Mouse (Mus musculus) right cerebral cortex, postnatal 36 days (tissue): ENCODE measurements around the gene Stx1a.
"Not testable (repeated sequence)": the region's sequence is repeated elsewhere in the genome, so short reads cannot be mapped to it uniquely, and the experiment has no call there.

Source experiments
- DNase-seq, 2 experiments: peaks; one replicate each; pipeline ENCODE4 v3.0.0; 2022; ENCODE audit warnings: low spot score in 2 of 2, mixed read lengths in 1 of 2

Stx1a gene

DNA sequence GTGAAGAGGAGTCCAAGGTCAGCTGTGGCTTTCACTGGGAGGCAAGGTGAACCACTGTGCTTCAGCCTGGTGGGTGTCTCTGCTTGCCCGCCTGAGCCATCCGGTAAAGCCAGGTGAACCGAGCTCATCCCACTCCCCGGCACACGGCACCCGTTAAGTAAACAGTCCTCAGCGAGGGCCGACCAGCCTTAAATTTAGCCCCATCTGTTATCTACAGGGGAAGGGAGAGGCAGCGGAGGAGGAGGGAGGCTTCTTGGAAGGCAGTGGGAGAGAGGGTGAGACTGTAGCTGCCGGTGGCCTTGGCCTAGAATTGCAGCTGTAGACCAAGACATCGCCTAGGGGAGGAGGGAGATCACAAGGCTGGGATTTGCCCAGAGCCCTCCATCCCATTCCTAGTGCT lies 17.5 kb downstream of the Stx1a start:
- DNase-seq = peak; percentile 44 to 55

DNA sequence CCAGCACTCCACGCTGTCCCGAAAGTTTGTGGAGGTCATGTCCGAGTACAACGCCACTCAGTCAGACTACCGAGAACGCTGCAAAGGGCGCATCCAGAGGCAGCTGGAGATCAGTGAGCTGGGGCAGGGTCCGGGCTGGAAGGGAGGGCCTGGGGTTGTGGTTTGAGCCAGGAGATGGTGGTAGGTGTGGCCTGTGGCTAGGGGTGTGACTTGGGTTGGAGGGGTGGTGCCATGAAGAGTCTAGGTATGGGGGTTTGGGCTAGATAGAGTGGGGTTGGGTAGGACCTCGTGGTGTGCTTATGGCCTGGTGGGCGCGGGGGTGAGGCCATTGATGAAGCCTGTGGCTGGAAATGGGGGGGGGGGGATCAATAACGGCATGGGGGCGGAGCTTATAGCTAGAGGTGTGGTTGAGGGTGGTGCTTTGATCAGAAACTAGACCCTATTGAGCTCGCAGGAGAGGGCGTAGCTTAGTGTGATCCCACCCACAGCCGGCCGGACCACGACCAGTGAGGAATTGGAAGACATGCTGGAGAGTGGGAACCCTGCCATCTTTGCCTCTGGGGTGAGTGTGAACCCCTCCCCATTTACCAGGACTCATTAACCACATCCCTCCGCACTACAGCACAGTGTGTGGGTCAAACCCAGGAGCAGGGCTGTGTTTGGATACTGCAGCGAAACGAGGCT lies 19.0 kb downstream of the Stx1a start:
- no peak for DNase-seq

DNA sequence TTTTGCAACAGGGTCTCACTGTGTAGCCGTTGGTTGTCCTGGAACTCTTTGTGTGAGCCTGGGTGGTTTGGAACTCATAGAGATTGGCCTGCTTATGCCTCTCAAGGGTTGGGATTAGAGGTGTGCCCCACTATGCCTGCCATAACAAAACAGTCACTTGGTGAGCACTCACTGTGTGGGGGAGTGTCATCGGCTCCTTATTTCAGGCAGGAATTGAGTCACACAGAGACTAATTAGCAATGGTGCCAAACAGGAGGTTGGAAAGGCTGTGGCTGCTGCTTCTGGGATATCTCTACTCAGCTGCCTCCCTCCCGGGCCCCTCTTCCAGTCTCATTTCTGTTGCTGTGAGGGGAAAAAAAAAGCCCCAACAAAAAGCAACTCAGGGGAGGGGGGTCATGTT lies 21.3 kb downstream of the Stx1a start:
- DNase-seq = no peak

DNA sequence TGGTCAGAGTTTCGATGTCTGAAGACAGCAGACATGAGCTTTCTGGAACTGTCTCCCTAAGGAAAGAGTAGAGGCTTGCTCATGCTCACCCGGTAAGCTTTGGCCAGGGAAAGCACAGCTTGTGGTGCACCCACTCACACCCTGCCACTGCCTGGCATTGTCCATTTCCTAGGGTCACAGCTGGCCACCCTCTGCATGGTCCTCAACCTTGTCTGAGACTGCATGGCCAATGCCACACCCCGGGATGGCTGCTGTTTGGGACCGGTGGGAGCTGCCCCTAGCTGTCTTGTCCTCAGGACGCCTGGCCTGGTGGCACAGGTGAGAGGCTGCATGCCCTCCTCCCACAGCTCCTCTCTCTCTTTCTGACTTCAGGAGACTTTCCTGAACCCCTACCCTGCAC lies 25.3 kb downstream of the Stx1a start:
- no peak for DNase-seq

DNA sequence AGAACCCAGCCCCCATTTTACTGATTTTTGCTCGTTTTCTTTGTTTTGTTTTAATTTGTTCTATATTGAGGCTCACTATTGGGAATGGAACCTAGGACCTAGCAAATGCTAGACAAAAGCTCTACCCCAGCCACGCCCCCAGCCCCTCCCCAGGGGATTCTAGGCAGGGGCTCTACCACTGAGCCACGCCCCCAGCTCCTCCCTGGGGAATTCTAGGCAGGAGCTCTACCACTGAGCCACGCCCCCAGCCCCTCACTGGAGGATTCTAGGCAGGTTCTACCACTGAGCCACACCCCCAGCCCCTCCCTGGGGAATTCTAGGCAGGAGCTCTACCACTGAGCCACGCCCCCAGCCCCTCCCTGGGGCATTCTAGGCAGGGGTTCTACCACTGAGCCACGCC lies 26.0 kb downstream of the Stx1a start:
- DNase-seq = not testable (repeated sequence)

DNA sequence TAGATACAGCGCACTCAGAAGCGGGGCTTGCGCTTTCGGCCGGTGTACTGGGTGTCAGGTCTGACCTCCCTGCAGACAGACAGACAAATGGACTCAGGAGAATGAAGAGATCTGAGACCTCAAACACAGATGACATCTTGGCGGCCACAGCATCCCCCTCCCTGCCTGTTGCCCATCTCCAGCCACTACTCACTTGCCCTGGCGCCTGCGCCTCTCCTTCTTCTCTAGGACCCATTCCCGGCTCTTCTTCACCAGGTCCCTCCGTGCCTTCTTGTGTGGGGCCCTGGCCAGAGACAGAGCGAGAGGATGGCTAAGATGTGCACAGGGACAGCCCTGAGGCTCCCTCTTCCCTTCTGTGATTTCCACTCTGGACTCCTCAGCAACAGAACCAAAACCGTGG lies 30.1 kb downstream of the Stx1a start:
- DNase-seq = no peak

DNA sequence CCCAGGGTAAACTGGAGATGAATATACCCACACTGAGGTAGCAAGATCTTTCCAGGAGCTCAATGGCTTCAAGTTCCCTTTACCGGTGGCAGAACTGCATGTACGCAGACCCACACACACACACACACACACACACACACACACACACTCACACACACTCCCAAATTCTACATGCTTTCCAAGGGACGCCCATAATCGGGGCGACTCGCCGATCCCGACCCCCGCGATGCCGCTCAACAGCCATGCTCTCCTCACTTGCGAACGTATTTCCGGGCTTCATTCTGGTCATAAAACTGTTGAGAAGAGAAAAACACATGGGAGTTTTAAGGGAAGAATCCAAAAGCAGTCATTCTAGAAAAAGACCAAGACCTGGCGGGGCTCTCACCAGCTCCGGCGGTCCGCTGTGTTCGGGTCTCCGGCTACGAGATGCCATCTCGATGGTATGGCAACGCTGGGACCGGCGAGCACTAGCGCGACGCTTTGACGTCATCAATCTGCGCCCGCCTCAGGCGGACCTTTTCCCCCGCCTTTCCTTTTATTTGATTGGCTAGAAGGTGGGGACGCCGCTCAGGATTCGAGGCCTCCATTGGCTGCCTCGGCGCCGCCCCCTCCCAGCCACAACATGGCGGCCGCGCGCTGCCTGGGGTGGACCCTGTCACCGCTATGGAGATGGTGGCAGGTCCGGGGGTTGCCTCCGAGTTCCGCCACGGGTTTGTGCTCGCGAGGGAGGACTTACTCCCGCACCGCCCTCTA lies 40.5 kb downstream of the Stx1a start, which contains the start of gene Dnajc30:
TSS of gene Dnajc30 (plus strand) at position 574 of the 753 bp plus-strand sequence.
- peak; percentile 95 to 96 for DNase-seq

DNA sequence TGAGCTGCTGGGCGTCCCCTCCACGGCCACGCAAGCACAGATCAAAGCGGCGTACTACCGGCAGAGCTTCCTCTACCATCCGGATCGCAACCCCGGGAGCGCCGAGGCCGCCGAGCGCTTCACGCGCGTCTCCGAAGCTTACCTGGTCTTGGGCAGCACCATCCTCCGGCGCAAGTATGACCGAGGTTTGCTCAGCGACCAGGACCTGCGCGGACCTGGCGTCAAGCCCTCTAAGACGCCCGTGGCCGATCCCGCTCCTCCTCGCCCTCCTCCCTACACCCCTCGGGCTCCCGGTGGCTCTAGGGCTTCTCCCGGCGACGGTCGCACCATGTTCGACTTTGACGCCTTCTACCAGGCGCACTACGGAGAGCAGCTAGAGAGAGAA lies 41.1 kb downstream of the Stx1a start:
- no peak for DNase-seq

DNA sequence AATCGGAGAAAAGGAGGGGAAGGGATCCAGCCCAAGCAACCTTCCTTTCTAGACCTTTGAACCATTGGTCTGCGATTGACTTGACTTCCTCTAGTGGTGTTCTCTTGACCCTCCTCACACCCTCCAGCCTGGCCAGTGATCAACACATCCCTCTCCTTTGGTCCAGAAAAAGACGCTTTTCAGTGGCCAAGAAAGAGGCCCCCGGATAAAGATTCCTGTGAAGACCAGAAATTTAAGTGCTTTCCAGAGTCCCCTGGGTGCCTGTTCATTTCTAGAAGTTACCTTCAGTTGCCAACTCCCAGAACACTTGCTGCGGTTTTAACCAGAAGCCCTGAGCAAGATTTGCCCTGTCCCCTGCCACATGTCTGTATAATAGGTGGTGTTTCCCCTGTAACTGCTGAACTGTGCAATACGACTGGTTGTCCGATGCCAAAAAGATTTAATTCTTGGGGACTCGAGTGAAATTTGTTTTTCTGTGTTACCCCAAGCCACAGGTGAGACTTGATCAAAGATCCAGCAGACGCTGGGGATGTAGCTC lies 41.7 kb downstream of the Stx1a start, which contains the start of gene Bud23:
TSS of gene Bud23 (minus strand) at position 51 of the 538 bp plus-strand sequence.
- not testable (repeated sequence) for DNase-seq

DNA sequence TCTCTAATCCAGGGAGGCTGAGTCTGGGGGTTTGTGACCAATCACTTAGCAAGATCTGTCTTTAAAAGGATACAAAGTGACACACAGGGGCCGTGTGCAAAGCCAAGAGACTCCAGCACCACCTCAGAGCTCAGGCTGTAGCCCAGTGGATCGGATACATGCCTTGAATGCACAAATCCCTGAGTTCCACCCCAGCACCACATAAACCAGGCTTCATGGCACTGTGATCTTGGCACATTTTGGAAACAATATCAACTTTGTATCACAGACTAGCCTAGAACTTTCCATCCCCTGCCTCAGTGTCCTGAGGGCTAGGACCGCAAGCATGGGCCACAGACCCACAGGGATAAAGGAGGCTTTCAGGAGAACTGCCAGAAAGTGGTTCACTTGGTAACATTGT lies 42.7 kb downstream of the Stx1a start:
- no peak for DNase-seq

DNA sequence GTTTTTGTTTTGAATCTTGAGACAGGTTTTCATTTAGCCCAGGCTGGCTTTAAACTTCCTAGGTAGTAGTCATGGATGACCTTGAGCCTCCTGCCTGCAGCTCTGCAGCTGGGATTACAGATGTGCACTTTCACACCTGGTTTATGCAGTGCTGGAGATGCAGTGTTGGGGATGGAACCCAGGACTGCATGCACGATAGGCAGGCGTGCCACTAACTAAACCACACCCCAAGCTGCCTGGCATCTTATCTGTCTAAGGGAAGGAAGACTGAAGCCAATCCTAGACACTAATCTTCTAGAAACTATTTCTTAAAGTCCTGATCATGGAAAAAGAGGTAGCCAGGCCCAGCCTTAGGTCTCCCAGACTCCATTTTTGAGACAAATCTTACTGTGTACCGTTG lies 47.2 kb downstream of the Stx1a start:
- DNase-seq = no peak

DNA sequence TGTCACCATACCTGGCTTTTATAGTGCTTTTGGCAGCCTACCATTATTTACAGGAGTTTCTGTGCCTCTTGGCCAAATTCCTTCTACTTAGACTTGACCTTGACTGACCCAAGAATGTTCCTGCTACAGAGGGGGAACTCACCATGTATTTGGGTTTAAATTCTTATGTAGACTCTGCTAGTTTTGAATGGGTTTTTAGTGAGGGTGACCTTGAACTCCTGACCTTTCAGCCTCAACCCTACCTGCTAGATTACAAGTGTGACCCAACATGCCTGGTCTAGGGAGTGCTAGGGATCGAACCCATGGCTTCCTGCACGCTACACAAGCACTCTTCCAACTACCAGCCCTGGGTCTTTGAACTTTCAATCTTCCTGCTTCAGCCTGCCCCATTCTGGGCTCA lies 48.8 kb downstream of the Stx1a start:
- DNase-seq = no peak

DNA sequence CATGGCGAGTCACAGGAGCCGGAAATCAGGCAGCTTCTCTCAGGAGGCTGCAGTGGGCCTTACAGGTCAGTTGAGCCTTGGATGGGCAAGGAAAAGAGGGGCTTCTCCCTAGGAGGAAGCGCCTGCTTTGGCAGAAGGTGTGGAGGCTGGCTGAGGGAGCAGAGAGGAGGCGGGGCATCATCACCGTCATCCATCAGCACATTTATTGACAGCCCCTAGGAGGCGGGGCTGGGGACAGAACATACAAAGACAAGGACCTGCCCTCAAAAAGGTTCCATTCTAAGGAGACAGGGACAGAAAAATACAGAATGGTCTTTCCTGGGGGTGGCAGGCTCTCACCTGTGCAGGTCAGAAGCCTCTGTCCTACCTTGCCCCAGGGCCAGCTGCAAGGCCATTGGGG lies 49.4 kb downstream of the Stx1a start:
- DNase-seq = no peak

DNA sequence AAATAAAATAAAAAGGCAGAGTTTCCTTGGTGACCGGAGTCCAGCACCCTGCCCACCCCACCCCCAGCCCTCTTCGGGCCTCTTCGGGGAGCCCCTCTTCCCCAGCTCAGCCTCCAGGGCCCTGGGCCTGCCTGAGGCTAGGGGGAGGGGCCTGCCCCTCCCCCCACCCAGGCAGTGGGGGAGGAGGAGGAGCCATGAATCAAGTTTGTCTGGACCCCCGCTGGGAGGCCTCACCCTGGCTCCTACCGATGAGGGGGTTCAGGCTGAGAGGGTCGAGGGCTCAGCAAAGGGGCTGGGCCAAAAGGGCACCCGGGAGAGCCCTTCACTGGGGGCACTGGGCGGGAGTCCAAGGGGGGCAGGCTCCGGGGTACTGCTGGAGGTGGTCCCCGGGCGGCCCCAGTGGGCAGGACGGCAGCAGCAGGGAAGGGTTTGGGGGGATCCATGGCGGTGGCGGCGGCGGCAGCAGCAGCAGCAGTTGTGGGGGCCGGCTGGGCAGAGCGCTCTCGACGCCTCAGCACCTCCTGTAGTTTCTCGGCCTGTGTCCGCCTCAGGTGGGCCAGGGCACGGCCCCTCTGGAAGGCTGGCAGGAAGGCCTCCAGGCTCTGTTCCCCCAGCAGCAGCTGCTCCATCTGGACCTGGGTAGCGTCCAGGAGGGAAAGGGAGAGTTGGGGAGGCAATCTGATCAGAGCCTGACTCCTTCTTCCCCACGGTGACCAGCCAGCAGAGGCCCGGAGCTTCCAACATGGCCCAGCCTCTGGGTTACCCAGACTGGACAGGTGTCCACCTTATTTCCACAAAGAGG lies 50.3 kb downstream of the Stx1a start:
- no peak for DNase-seq

DNA sequence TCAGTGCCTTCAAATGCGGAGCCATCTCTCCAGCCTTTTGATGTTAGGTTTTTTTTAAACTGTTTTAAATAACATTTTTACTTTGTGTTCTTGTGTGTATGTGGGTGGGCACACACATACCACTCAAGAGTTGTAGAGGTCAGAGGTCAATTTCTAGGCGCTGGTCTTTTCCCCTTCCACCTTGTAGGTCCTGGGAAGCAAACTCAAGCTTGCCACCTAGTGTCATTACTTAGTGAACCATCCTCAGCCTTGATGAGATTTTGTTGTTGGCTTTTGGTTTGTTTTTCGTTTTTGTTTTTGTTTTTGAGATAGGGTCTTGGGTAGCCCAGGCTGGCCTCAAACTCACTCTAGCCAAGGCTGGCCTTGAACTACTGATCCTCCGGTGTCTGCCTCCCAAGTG lies 52.4 kb downstream of the Stx1a start:
- DNase-seq = no peak

DNA sequence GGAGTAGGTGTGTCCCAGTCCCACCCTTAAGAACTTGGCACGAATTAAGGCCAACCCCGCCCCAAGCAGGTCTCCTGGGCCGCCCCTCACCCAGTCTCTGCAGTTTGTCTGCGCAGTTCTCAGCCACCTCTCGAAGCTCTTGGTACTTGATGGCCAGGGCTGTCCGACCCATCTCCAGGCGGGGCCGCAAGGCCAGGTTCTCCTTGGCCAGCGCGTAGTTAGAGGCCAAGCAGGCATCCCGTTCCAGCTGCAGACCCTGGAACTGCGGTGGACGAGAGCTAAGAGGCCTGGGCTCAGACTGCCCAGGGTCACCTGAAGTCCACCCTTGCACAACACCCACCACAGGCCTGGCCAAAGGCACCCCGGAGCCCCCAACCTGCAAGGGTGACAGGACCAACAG lies 53.1 kb downstream of the Stx1a start:
- DNase-seq = no peak

DNA sequence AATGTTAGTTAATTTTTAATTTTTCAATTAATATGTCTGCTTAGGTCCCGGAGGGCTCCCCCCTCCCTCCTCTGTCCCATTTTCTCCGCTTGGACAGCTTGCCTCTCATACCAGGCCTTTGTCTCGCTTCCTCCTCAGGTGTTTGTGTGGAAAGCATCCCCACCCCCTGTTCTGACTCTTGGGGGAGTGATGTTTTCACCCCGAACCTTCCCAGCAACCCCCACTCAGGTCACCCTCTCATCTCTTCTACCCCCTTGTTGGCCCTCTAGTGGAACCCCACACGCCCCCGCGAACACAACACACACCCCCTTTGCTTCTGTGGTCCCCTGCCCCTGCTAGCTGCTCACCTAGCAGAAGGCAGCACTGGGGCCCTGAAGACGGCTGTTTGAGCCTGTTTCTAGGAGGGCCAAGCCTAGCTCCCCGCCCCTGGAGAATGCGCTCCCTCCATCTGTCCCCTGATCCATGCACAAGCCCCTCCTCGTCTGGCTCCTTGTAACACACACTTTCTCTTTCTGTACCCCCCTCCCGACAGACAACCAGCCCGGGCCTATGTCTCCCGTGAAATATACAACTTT lies 53.7 kb downstream of the Stx1a start:
- DNase-seq = peak; percentile 38 to 40

DNA sequence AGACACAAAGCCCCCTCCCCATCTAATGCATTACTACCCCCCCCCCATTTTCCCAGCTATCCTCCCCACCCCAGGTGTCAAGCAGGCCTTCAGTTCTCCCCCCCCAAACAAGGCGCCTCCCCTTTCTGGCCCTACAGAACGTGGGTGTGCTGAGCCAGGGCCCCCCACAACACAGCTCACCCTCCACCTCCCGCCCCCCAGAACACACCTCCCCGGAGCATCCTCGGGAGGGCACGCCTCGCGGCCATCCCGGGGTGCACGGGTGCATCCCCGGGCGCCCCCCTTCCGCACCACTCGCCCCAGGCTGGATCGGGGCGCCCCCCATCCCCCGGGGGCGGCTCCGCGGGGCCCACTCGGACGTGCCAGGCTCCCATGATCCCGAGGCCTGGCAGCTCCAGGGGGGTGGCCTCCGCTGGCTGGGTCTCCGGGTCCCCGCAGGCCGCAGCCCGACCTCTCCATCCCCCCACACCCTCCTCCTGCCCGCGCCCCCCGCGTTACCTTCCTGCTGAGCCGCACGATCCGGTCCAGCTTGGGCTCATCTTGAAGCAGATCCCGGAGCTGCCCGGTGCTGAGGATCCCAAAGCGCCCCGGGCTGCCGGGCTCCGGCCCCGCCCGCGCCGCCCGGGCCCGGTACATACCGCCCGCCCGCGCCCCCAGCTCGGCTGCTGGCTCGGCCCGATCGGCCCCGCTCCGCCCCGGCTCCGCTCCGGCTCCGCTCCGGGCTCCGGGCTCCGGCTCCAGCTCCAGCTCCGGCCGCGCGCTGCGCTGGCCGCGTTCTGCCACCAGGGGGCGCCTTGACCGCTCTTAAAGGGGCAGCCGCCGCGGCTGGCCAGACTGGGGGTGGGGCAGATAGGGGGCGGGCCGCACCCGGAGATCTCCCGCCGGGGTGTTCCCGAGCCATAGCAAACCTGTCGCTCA lies 54.5 kb downstream of the Stx1a start, which contains the start of gene Vps37d:
TSS of gene Vps37d (minus strand) at position 703 of the 918 bp plus-strand sequence.
- DNase-seq = peak; percentile 77 to 85

DNA sequence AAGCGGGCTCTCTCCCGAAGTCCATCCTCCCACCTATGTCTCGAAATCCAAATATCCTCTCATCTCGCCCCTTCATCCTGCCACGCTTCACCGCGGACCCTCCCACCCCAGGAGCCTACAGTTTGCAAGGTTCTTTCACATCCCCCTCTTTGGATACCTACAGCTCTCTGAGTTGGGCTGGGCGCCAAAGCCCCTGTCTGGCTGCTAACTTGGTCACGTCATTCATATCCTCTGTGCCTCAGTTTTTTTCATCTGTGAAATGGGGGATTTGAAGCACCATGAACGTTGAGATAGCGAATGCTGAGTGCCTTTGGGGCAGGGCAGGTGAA lies 55.2 kb downstream of the Stx1a start:
- DNase-seq = no peak

DNA sequence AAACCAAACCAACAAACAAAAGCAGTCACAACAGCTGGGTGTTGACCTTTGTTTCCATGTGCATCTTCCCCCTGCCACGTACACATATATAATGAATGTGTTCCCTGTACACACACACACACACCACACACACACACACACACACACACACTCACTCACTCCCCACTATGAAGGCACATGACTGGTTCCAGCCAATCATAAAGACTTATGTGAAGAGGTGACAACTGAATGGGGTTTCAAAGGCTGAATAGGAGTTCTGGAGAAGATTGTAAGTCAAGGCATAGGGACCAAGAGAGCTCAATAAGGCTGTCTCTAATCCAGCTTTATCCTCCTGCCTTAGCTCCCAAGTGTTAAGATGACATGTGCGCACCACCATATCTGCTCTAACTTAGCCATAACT lies 56.3 kb downstream of the Stx1a start:
- no peak for DNase-seq

DNA sequence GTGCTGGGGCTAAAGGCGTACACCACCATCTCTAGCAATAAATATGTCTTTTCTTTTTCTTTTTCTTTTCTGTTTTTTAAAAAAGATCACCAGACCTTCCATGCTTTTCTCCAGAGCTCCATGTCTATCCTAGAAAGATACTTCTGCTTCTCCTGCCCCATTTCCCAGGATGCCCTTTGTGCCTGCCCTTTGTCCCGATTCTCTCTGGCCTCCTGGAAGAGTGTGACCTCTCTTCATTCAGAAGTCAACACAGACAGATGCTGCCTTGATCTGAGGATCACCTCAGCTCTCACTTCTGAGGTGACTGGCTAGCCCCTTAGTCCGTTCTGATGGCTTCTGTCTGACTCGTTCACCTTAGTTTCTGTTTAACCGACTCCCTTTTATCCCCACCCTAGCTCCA lies 57.3 kb downstream of the Stx1a start:
- DNase-seq = no peak
